Mouse (Mus musculus): ENCODE data around the gene Ccdc137. TPM values are rescaled to one million over a fixed set of nuclear protein-coding genes. Genes with fewer than 3 reads are reported as not detected.

Gene Ccdc137
- polyA plus RNA-seq, 1 experiment from 2014 or later, result 28.9 TPM

- ATAC-seq (ENCODE audit: insufficient read depth, low FRiP score), result no peak
- H3K4me1 ChIP-seq (ENCODE audit: control insufficient read depth, insufficient read depth, low read length), result peaks cover 12% of the 10 kb centered on the region; the same call in 1 of the 2 replicates
- no peak overlapping the region for H3K4me2 ChIP-seq (ENCODE audit: low read depth, low read length)
- H3K9me3 ChIP-seq (replicated peaks; ENCODE audit: control insufficient read depth, low read length), result no peaks in the 10 kb centered on the region
- H3K27me3 ChIP-seq (ENCODE audit: control insufficient read depth, insufficient read depth, low read length), result no peaks in the 10 kb centered on the region
- H3K27ac ChIP-seq (ENCODE audit: low read length), result no peak overlapping the region
- no peaks in the 10 kb centered on the region for H3K36me3 ChIP-seq (ENCODE audit: control insufficient read depth, insufficient read depth, low read length)
- H3K9ac ChIP-seq (ENCODE audit: low read length), result no peak overlapping the region
- WGBS, result 28% methylated on average over 6 of the region's 6 CpGs
- no peak overlapping the region for H3K4me3 ChIP-seq (replicated peaks; ENCODE audit: low read length)
Measured at GRCm38 (mm10) chr11:120512790-120513453, 55.0 kb downstream of the Ccdc137 start.

Other genes with a start within 250 kb of the Ccdc137 start
- 4.5 and 5.6 TPM in 2 replicates for gene Bahcc1, start 225.2 kb upstream of the Ccdc137 start, polyA plus RNA-seq (2015; fragmentation: Nextera tagmentation; extraction: Ambion mirVana)
- gene Actg1, start 109.6 kb upstream of the Ccdc137 start, polyA plus RNA-seq (2015; fragmentation: Nextera tagmentation; extraction: Ambion mirVana), result 2,700 and 3,060 TPM in 2 replicates
- 0.44 and 0.80 TPM in 2 replicates for gene Fscn2, start 96.6 kb upstream of the Ccdc137 start, polyA plus RNA-seq (2015; fragmentation: Nextera tagmentation; extraction: Ambion mirVana)
- gene Faap100, start 79.4 kb upstream of the Ccdc137 start, polyA plus RNA-seq (2015; fragmentation: Nextera tagmentation; extraction: Ambion mirVana), result 34.5 and 36.1 TPM in 2 replicates
- gene Nploc4, start 20.4 kb upstream of the Ccdc137 start, polyA plus RNA-seq (2015; fragmentation: Nextera tagmentation; extraction: Ambion mirVana), result 22.8 and 23.5 TPM in 2 replicates
- gene Tspan10, start 15.5 kb upstream of the Ccdc137 start, polyA plus RNA-seq (2015; fragmentation: Nextera tagmentation; extraction: Ambion mirVana), result not detected in 2 replicates
- 0.30 and 0.57 TPM in 2 replicates for gene Pde6g, start 4.6 kb upstream of the Ccdc137 start, polyA plus RNA-seq (2015; fragmentation: Nextera tagmentation; extraction: Ambion mirVana)
- 14.0 TPM in 2 replicates for gene Oxld1, start within 50 bp of the Ccdc137 start, polyA plus RNA-seq (2015; fragmentation: Nextera tagmentation; extraction: Ambion mirVana)
- gene Arl16, start 9.5 kb downstream of the Ccdc137 start, polyA plus RNA-seq (2015; fragmentation: Nextera tagmentation; extraction: Ambion mirVana), result 35.6 and 38.1 TPM in 2 replicates
- 140 and 145 TPM in 2 replicates for gene Mrpl12, start 26.5 kb downstream of the Ccdc137 start, polyA plus RNA-seq (2015; fragmentation: Nextera tagmentation; extraction: Ambion mirVana)
- 73.9 and 75.8 TPM in 2 replicates for gene Slc25a10, start 33.7 kb downstream of the Ccdc137 start, polyA plus RNA-seq (2015; fragmentation: Nextera tagmentation; extraction: Ambion mirVana)
- 2.2 and 3.0 TPM in 2 replicates for gene Gcgr, start 72.6 kb downstream of the Ccdc137 start, polyA plus RNA-seq (2015; fragmentation: Nextera tagmentation; extraction: Ambion mirVana)
- gene Mcrip1, start 91.6 kb downstream of the Ccdc137 start, polyA plus RNA-seq (2015; fragmentation: Nextera tagmentation; extraction: Ambion mirVana), result 152 and 171 TPM in 2 replicates
- 2.9 TPM in 1 of 2 replicates, not detected in the other for gene Ppp1r27, start 93.0 kb downstream of the Ccdc137 start, polyA plus RNA-seq (2015; fragmentation: Nextera tagmentation; extraction: Ambion mirVana)
- gene P4hb, start 115.1 kb downstream of the Ccdc137 start, polyA plus RNA-seq (2015; fragmentation: Nextera tagmentation; extraction: Ambion mirVana), result 1,026 and 1,183 TPM in 2 replicates
- gene Arhgdia, start 123.5 kb downstream of the Ccdc137 start, polyA plus RNA-seq (2015; fragmentation: Nextera tagmentation; extraction: Ambion mirVana), result 543 and 584 TPM in 2 replicates
- 37.0 and 55.5 TPM in 2 replicates for gene Alyref, start 140.2 kb downstream of the Ccdc137 start, polyA plus RNA-seq (2015; fragmentation: Nextera tagmentation; extraction: Ambion mirVana)
- gene Anapc11, start 140.3 kb downstream of the Ccdc137 start, polyA plus RNA-seq (2015; fragmentation: Nextera tagmentation; extraction: Ambion mirVana), result 176 and 181 TPM in 2 replicates
- gene Npb, start 150.4 kb downstream of the Ccdc137 start, polyA plus RNA-seq (2015; fragmentation: Nextera tagmentation; extraction: Ambion mirVana), result 14.9 and 19.1 TPM in 2 replicates
- gene Pcyt2, start 159.8 kb downstream of the Ccdc137 start, polyA plus RNA-seq (2015; fragmentation: Nextera tagmentation; extraction: Ambion mirVana), result 185 and 197 TPM in 2 replicates
- 36.6 and 37.7 TPM in 2 replicates for gene Sirt7, start 167.1 kb downstream of the Ccdc137 start, polyA plus RNA-seq (2015; fragmentation: Nextera tagmentation; extraction: Ambion mirVana)
- gene Mafg, start 175.5 kb downstream of the Ccdc137 start, polyA plus RNA-seq (2015; fragmentation: Nextera tagmentation; extraction: Ambion mirVana), result 19.5 and 22.1 TPM in 2 replicates
- 37.8 and 38.0 TPM in 2 replicates for gene Pycr1, start 185.7 kb downstream of the Ccdc137 start, polyA plus RNA-seq (2015; fragmentation: Nextera tagmentation; extraction: Ambion mirVana)
- gene Myadml2, start 190.0 kb downstream of the Ccdc137 start, polyA plus RNA-seq (2015; fragmentation: Nextera tagmentation; extraction: Ambion mirVana), result 1.4 TPM in 1 of 2 replicates, not detected in the other
- 2.1 and 2.5 TPM in 2 replicates for gene Notum, start 203.1 kb downstream of the Ccdc137 start, polyA plus RNA-seq (2015; fragmentation: Nextera tagmentation; extraction: Ambion mirVana)
- 102 and 104 TPM in 2 replicates for gene Aspscr1, start 214.9 kb downstream of the Ccdc137 start, polyA plus RNA-seq (2015; fragmentation: Nextera tagmentation; extraction: Ambion mirVana)